ENCODE assay signal across 15 mouse cellular contexts in the genomic region with DNA sequence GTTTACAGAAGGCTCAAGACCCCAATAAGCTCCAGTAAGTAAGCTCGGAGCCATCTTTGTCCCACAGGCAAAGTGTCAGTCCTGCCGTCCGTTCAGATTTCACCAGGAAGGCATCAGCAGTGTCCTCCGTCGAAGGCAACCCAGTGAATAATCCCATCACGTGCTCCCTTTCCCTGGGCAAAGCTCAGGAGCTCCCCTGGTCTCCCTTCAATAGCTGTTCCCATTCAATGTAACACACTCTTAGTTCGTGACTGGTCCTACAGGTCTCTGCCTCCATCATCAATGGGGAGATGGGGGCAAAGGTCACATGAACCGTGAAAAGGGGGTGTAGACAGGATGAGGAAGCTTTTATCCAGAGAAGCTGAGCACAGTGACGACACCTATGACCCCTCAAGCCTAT.
"Had no signal": no experiment of that assay in that cellular context is flagged by ENCODE, and none has a peak within 500 bp of the region (broad histone marks: within the 10 kb centered on the region; RNA-seq: fewer than 3 reads in every experiment).

No protein-coding gene starts in this region.

- H3K27ac ChIP-seq: neural tube, embryonic 15.5 days; stomach, embryonic 15.5 days; stomach, postnatal 0 days had no signal

- H3K4me2 ChIP-seq: neural tube, embryonic 15.5 days; stomach, embryonic 15.5 days had no signal

- H3K4me1 ChIP-seq: neural tube, embryonic 15.5 days; stomach, embryonic 15.5 days had no signal

- H3K9me3 ChIP-seq: neural tube, embryonic 15.5 days; stomach, embryonic 15.5 days had no signal

- H3K4me3 ChIP-seq: neural tube, embryonic 15.5 days; stomach, embryonic 15.5 days had no signal

- DNase-seq: retina, postnatal 1 day; right cerebral cortex, adult 18-20 months; right cerebral cortex, postnatal 14 days; right cerebral cortex, postnatal 25 days; right cerebral cortex, postnatal 4 days; spleen, adult 18-20 months; thymus, adult 18-20 months; thymus, adult 2 months; thymus, postnatal 14 days; thymus, postnatal 25 days; thymus, postnatal 36 days; thymus, postnatal 4 days had no signal

- H3K36me3 ChIP-seq: neural tube, embryonic 15.5 days; stomach, embryonic 15.5 days had no signal

- H3K9ac ChIP-seq: neural tube, embryonic 15.5 days; stomach, embryonic 15.5 days had no signal

- H3K27me3 ChIP-seq: neural tube, embryonic 15.5 days; stomach, embryonic 15.5 days had no signal
